Mouse (Mus musculus) embryonic facial prominence, embryonic 13.5 days (tissue): ENCODE measurements at regions not wholly inside any gene's neighbourhood (a gene's known extent, or its start where the extent isn't known, plus 50 kb on each side); places are given as distances from the start of the nearest gene placed in this dataset.

Source experiments
- ATAC-seq: fragments of 200-750 bp; cut with Nextera tagmentation; 2 replicates; pipeline ENCODE4 v1.8.0; 2017; ENCODE audit warnings: low read depth; ENCODE audit not compliant: insufficient number of reproducible peaks, insufficient read depth, low FRiP score, low TSS enrichment
- H3K27ac ChIP-seq: fragments of 300-500 bp; sonication (generic); 2 replicates; pipeline ENCODE4 v1.5.1; 2015; ENCODE audit warnings: moderate library complexity, mild to moderate bottlenecking, inconsistent platforms
- H3K27me3 ChIP-seq: fragments of 300-500 bp; sonication (generic); 2 replicates; pipeline ENCODE4 v1.6.1; 2015; ENCODE audit warnings: mild to moderate bottlenecking, inconsistent platforms
- H3K36me3 ChIP-seq: fragments of 300-500 bp; sonication (generic); 2 replicates; pipeline ENCODE4 v1.6.1; 2015; ENCODE audit warnings: mild to moderate bottlenecking, inconsistent platforms
- H3K4me1 ChIP-seq: fragments of 300-500 bp; sonication (generic); 2 replicates; pipeline ENCODE4 v1.6.1; 2015; ENCODE audit warnings: inconsistent platforms
- H3K4me2 ChIP-seq: fragments of 300-500 bp; sonication (generic); 2 replicates; pipeline ENCODE4 v1.6.1; 2015; ENCODE audit warnings: moderate library complexity, mild to moderate bottlenecking, inconsistent platforms
- H3K4me3 ChIP-seq: fragments of 300-500 bp; sonication (generic); 2 replicates; pipeline ENCODE4 v1.5.1; 2015; ENCODE audit warnings: mild to moderate bottlenecking, inconsistent platforms
- H3K9ac ChIP-seq: fragments of 300-500 bp; sonication (generic); 2 replicates; pipeline ENCODE4 v1.6.1; 2015; ENCODE audit warnings: mild to moderate bottlenecking, inconsistent platforms
- H3K9me3 ChIP-seq: fragments of 300-500 bp; sonication (generic); 2 replicates; pipeline ENCODE4 v1.6.1; 2016; ENCODE audit warnings: inconsistent platforms
- WGBS: fragments of 180-500 bp; shearing (Covaris S2); methylation state at CpG from one replicate; pipeline ENCODE4 v1.1.7; 2015; ENCODE audit warnings: mixed read lengths; 5-methylcytosine and 5-hydroxymethylcytosine counted together

DNA sequence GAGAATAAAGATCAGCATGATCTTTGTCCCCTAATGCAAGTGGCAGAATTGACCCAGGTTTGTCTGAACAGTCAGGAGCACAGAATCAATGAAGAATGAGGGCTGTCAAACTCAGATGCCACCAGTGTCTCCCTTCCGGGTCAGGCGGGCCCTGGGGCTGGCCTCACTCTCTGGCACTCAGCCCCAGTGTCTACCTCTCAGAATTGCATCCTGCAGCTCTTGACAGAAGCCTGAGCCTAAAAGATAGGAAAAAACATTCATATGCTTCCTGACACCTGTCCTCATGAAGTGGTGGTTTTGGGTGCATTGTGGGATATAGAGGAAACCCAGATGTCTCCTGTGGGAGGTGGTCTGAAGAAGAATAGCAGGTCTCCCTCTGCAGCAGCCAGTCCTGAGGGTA, 107.9 kb upstream of the Sfswap start:
- Histone ChIP-seq H3K9ac (no peak overlapping the region), H3K27me3 (0 out of 2 replicates have a peak, but pooled peaks cover 11% of the 10 kb centered on the region), H3K4me1 (0 out of 2 replicates have a peak, but pooled peaks cover 3% of the 10 kb centered on the region), H3K36me3 (no peaks in the 10 kb centered on the region), H3K4me3 (no peak overlapping the region), H3K9me3 (no peaks in the 10 kb centered on the region), H3K4me2 (no peak overlapping the region), H3K27ac (no peak overlapping the region)
- ATAC-seq, result no peak
- WGBS, result 84% methylated on average over 2 of the region's 2 CpGs

DNA sequence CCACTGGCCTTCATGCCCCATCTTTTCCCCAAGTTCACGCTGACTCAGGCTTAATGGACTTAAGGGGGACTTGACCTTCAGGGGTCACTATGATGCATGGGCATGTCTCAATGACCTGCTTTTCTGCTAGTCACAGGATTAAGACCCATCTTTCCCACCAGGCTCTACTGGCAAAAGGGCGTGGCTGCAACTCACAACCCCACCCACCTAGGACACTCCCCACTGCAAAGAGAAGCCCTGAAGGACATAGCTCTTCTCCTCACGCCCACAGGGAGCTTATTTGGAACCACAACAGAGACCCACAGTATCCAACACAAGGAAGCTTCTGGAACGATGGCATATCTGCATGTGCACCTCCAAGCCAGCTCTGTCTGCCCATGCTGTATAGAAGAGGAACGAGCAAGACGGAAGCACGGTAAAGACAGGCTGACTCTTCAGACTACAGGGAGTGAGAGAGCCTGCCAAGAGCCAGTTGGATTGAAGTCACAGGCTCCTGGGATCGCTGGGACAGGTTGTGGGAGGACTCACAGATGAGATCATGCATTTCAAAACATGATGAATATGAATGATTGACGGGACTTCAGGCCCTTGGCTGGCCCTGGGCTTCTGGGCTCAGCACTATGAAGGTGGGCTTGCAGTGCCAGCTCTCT, 107.3 kb upstream of the Sfswap start:
- Histone ChIP-seq H3K4me1 (0 out of 2 replicates have a peak, but pooled peaks cover 7% of the 10 kb centered on the region), H3K27ac (no peak overlapping the region), H3K4me3 (no peak overlapping the region), H3K9me3 (no peaks in the 10 kb centered on the region), H3K9ac (no peak overlapping the region), H3K36me3 (no peaks in the 10 kb centered on the region), H3K27me3 (0 out of 2 replicates have a peak, but pooled peaks cover 6% of the 10 kb centered on the region), H3K4me2 (no peak overlapping the region)
- 71% methylated on average over 9 of the region's 9 CpGs for WGBS
- no peak for ATAC-seq

DNA sequence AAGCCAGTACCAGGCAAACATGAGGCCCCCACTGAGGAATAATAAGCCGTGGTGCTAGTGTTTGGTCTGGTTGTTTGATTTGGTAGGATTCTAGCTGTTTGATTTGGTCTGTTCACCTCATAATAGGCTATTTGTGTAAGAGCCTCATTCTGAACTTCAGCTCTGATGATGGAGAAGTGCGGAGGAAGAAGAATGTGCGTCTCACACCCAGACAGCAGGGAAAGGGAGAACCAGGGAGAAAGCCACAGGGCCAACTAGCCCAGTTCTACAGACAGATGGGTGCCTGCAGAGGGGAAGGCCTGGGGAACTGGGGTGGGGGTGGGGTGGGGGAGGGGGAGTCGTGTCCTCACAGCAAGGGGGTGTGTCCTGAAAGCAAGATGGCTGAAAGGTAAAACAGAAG, 106.6 kb upstream of the Sfswap start:
- H3K27me3 ChIP-seq, result 0 out of 2 replicates have a peak, but pooled peaks cover 6% of the 10 kb centered on the region
- H3K27ac ChIP-seq, result no peak overlapping the region
- H3K4me3 ChIP-seq, result no peak overlapping the region
- 0 out of 2 replicates have a peak, but pooled peaks cover 7% of the 10 kb centered on the region for H3K4me1 ChIP-seq
- H3K36me3 ChIP-seq, result no peaks in the 10 kb centered on the region
- H3K9me3 ChIP-seq, result no peaks in the 10 kb centered on the region
- ATAC-seq, result no peak
- H3K9ac ChIP-seq, result no peak overlapping the region
- WGBS, result 65% methylated on average over 4 of the region's 4 CpGs
- H3K4me2 ChIP-seq, result no peak overlapping the region

DNA sequence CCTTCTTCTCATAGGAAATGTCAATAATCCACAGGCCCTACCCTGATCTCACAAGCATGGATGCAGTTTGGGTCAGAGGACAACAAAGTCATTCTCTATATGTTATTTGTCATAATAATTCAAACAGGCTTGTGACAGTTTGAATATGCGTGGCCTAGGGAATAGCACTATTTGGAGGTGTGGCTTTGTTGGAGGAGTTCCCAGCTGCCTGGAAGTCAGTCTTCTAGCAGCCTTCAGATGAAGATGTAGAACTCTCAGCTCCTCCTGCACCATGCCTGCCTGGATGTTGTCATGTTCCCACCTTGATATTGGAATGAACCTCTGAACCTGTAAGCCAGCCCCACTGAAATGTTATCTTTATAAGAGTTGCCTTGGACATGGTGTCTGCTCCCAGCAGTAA, 103.7 kb upstream of the Sfswap start:
- Histone ChIP-seq H3K9me3 (no peaks in the 10 kb centered on the region), H3K4me3 (no peak overlapping the region), H3K36me3 (no peaks in the 10 kb centered on the region), H3K9ac (no peak overlapping the region), H3K27me3 (no peaks in the 10 kb centered on the region), H3K4me2 (no peak overlapping the region), H3K4me1 (0 out of 2 replicates have a peak, but pooled peaks cover 7% of the 10 kb centered on the region), H3K27ac (no peak overlapping the region)
- WGBS, result 69% methylated on average over 1 of the region's 1 CpGs
- ATAC-seq, result no peak

DNA sequence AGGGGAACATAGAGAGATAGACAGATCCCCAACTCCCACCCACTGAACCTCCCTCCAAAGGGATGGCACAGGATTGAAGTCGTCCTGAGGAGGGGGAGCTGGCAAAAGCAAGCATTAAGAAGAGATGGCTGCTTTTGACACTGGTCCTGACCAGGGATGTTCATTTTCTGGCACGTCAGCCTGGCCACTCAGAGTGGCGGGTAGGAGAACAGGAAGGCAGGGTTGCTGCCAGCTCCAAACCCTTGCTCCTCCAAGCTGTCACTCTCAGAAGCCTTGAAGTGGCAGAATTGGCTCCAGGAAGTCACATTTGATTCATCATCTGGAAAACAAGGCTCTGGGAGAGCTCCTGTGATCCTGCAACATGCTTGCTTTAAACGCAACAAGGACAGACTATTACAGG, 94.8 kb upstream of the Sfswap start:
- no peaks in the 10 kb centered on the region for H3K36me3 ChIP-seq
- no peaks in the 10 kb centered on the region for H3K27me3 ChIP-seq
- H3K9ac ChIP-seq, result no peak overlapping the region
- no peak overlapping the region for H3K4me2 ChIP-seq
- H3K4me1 ChIP-seq, result peaks cover 16% of the 10 kb centered on the region
- H3K27ac ChIP-seq, result no peak overlapping the region
- no peaks in the 10 kb centered on the region for H3K9me3 ChIP-seq
- no peak overlapping the region for H3K4me3 ChIP-seq
- ATAC-seq, result no peak
- 39% methylated on average over 4 of the region's 4 CpGs for WGBS

DNA sequence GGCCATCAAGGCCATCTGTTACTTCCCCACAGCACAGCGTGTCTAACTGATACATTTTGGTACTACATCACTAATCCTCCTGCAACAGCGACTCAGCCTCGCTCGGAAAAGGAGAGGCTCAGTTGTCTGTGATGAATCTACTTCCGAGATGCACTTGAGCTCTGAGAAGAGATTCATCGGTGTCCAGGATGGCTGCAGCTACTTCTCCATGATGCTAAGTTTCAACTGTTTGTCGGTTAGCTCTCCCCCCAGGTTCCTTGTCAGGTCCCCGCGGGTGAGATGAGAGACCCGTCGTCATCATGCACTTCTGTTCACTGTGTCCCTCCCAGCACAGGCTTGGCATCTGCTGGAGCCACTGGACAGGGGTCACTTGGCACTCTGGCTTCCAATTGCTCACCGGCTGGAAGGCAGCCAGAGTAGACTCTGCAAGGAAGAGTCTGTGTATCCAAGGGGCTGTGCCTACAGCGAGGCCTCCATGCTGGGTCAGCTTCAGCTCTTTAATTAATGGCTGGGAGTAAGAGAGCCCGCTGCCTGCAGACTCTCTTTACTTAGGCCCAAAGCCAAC, 91.5 kb upstream of the Sfswap start:
- H3K9me3 ChIP-seq, result no peaks in the 10 kb centered on the region
- no peak overlapping the region for H3K27ac ChIP-seq
- H3K4me3 ChIP-seq, result no peak overlapping the region
- no peaks in the 10 kb centered on the region for H3K36me3 ChIP-seq
- no peaks in the 10 kb centered on the region for H3K27me3 ChIP-seq
- no peak overlapping the region for H3K9ac ChIP-seq
- H3K4me1 ChIP-seq, result peaks cover 16% of the 10 kb centered on the region
- no peak overlapping the region for H3K4me2 ChIP-seq
- ATAC-seq, result no peak
- 77% methylated on average over 14 of the region's 14 CpGs for WGBS

DNA sequence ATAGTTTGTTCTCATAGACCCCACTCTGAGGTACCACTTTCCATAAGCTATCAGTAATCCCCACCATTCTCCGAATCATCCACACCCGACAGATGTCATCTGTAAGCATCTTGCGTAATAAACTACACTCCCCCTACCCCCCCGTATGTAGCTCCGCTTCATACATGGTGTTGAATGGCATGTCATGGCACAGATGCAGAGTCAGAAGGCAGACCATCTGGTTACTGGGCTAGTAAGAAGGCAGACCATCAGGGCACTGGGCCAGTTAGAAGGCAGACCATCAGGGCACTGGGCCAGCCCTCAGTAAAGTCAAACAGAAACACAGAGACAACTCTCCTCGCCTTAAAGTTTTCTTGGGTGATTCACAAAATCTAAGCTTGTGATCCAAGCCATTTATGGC, 88.9 kb upstream of the Sfswap start:
- no peak overlapping the region for H3K9ac ChIP-seq
- H3K4me2 ChIP-seq, result no peak overlapping the region
- no peak overlapping the region for H3K27ac ChIP-seq
- no peaks in the 10 kb centered on the region for H3K9me3 ChIP-seq
- H3K4me1 ChIP-seq, result peaks cover 17% of the 10 kb centered on the region
- H3K27me3 ChIP-seq, result no peaks in the 10 kb centered on the region
- 90% methylated on average over 6 of the region's 6 CpGs for WGBS
- ATAC-seq, result no peak
- H3K36me3 ChIP-seq, result no peaks in the 10 kb centered on the region
- no peak overlapping the region for H3K4me3 ChIP-seq

DNA sequence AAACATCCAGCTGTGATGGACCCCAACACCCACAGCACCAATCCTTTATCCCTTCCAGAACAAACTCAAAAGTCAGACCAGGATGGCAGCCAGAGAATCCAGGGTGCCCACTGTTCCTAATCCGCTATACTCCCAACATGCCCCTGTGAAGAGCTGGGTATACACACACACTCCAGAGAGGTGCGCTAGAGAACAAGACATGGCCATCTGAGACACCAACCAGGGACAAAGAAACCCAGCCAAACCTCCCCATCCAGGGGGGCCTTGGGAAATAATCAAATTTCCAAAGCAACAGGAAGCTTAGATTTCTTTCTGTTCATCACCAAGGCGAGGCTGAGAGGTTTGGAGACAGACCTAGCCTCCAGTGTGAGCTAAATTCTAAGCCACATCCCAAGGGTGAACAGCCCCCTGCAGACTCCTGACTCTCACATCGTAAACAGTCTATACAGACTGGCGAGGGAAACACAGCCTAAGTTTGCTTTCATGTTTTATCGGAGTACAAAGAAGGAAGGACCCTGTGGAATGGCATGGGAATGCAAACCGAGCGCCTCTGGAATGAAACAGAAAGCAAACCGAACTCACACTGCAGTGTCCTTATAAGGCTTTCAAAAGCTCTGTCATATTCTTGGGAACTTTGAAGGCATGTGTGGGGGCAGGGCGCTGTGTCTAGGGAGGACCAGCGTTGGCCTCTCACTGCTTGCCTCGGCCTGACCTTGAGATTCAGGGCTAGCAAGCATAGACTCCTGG, 85.9 kb upstream of the Sfswap start:
- no peak overlapping the region for H3K4me3 ChIP-seq
- H3K4me2 ChIP-seq, result peak overlapping the region; percentile 42
- 31% methylated on average over 12 of the region's 12 CpGs for WGBS
- H3K36me3 ChIP-seq, result no peaks in the 10 kb centered on the region
- no peaks in the 10 kb centered on the region for H3K9me3 ChIP-seq
- ATAC-seq, result no peak
- H3K27ac ChIP-seq, result peak overlapping the region; percentile 64
- H3K9ac ChIP-seq, result peak overlapping the region; percentile 51; the same call in 1 of the 2 replicates
- H3K27me3 ChIP-seq, result no peaks in the 10 kb centered on the region
- peaks cover 17% of the 10 kb centered on the region for H3K4me1 ChIP-seq

DNA sequence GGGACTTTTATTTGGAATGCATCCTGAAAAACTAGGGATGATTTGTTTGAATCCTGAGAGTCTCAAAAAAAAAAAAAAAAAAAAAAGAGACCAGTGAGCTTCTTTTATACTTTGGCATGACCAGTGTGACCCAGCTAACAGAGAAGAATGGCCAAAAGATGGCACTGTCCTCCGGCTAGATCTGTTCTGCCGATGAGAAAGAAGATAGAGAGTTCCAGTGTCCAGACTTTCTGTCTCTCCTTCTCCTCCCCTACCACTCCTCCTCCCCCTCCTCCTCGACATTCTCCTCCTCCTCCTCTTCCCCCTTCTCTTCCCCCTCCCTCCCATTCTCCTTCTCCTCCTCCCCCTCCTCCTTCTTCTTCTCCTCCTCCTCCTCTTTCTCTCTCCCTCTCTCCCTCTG, 84.6 kb upstream of the Sfswap start:
- no peak for ATAC-seq
- no peak overlapping the region for H3K4me2 ChIP-seq
- no peaks in the 10 kb centered on the region for H3K27me3 ChIP-seq
- no peak overlapping the region for H3K9ac ChIP-seq
- peaks cover 17% of the 10 kb centered on the region for H3K4me1 ChIP-seq
- no peak overlapping the region for H3K4me3 ChIP-seq
- H3K27ac ChIP-seq, result no peak overlapping the region
- WGBS, result 15% methylated on average over 3 of the region's 3 CpGs
- H3K36me3 ChIP-seq, result no peaks in the 10 kb centered on the region
- no peaks in the 10 kb centered on the region for H3K9me3 ChIP-seq

DNA sequence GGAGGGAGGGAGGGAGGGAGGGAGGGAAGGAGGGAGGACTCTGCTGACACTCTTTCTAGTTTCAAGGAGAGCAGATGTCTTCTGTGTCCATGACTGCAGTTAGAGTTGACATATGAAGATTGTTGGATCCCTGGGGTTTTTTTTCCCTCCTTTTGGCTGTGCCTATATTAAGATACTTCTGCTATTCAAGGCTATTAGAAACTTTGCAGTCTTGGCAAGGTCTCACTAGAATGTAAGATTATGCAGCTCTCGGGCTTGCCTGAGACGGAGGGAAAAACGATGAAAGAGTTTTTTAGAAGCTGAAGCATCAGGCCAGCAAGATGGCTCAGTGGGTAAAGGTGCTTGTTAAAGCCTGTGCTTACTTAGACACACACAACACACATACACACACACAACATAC, 83.5 kb upstream of the Sfswap start:
- Histone ChIP-seq H3K27ac (0 out of 2 replicates have a peak overlapping the region, but pooled peaks have one; percentile 7), H3K4me3 (no peak overlapping the region), H3K27me3 (no peaks in the 10 kb centered on the region), H3K9ac (no peak overlapping the region), H3K4me1 (peaks cover 17% of the 10 kb centered on the region), H3K36me3 (no peaks in the 10 kb centered on the region), H3K9me3 (no peaks in the 10 kb centered on the region), H3K4me2 (no peak overlapping the region)
- 67% methylated on average over 3 of the region's 3 CpGs for WGBS
- no peak for ATAC-seq

DNA sequence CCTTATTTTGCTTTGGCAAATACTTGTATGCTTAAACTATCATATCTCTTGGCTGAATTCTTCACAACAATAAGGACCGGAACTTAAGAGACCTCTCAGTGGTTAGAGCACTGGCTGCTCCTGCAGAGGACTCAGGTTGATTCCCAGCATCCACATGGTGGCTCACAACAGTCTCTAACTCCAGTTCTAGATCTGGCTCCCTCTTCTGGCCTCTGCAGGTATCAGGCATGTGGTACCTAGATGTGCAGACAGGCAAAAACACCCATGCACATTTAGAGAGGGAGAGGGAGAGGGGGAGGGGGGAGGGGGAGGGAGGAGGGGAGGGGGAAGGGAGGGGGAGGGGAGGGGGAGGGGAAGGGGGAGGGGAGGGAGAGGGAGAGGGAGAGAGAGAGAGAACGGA, 80.0 kb upstream of the Sfswap start:
- 75% methylated on average over 2 of the region's 2 CpGs for WGBS
- H3K4me1 ChIP-seq, result peaks cover 7% of the 10 kb centered on the region
- no peak overlapping the region for H3K4me2 ChIP-seq
- H3K9me3 ChIP-seq, result no peaks in the 10 kb centered on the region
- H3K27me3 ChIP-seq, result no peaks in the 10 kb centered on the region
- no peak overlapping the region for H3K4me3 ChIP-seq
- H3K27ac ChIP-seq, result no peak overlapping the region
- ATAC-seq, result no peak
- no peak overlapping the region for H3K9ac ChIP-seq
- no peaks in the 10 kb centered on the region for H3K36me3 ChIP-seq

DNA sequence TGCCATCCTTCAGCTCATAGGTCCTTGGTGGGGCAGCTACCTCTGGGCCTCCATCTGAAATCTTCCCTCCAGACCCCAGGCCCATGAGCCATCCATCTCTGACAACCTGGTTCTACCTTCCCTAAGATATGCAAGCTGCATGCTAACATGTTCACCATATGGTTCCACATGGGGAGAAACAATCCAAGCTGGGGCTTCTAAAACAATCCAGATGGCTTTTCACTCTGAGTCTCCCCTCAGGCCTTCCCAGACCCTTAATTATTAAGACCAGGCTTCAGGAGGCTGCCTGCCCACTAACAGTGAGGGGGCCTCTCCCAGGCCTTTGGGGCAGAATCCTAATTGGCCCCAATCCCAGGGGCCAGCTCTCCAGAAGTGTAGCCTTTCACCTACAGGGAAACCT, 71.1 kb upstream of the Sfswap start:
- ATAC-seq, result no peak
- H3K4me3 ChIP-seq, result no peak overlapping the region
- H3K9ac ChIP-seq, result no peak overlapping the region
- peak overlapping the region; percentile 89 for H3K27ac ChIP-seq
- no peaks in the 10 kb centered on the region for H3K9me3 ChIP-seq
- peaks cover 45% of the 10 kb centered on the region for H3K4me1 ChIP-seq
- H3K4me2 ChIP-seq, result peak overlapping the region; percentile 30
- no peaks in the 10 kb centered on the region for H3K27me3 ChIP-seq
- H3K36me3 ChIP-seq, result no peaks in the 10 kb centered on the region
